Mouse (Mus musculus) urinary bladder, postnatal 14 days (tissue): ENCODE measurements around the gene Lat.

Experiments
- DNase-seq: peaks from one replicate; pipeline ENCODE4 v3.0.0; 2021; ENCODE audit warnings: low spot score

Lat gene

DNA sequence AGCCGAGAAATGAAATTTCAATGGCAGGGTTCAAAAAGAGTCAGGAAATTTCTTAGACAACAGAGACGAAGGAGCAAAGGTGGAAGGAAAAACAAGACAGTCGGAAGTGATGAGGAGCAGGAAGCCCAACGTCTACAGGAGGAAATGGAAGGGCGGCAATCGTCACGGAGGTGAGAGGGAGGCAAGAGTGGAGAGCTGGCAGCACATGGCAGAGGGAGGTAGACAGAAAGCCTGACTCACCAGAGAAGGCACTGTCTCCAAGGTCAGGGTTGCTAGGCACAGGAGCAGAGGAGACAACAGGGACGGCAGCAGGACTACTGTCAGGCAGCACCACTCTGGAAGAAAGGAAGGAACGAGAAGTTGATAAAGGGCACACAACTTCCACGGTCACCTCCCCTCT, 1.7 kb downstream of the Lat start:
- no peak for DNase-seq

DNA sequence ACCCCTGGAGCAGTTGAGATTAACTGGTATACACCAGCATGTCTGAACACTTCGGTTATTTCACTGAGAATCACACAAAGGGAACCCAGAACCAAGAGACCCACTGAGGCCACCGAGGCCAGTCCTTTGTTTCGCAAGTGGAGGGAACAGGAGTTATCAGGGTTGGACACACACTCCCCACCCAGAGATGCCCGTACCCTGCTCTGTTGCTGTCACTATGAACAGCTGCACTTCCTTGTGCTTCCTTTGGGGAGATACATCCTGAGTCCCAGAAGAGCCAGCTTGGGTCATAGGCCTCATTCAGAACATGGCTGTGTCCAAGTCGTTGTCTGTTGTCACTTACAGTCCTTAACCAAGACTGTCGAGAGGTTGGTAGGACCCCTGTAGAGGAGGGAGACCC, 6.3 kb downstream of the Lat start:
- no peak for DNase-seq

DNA sequence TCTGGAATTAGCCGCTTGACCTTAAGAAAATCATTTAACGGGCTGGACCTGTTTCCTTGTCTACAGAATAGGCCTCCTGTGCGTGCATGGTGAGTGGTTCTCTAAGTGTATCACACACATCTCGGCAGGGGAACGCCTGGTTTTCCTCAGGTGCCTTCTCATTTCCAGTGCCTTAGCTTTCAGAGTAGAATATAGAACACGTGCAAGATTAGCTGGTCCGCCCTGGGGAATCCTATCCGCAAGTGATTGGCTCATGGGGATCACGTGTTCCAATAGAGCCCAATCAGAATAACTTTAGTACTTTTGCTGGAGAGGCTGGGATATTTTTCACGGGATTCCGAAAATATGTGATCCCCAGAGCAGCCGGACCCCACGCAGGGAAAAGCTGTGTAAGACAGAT, 10.3 kb downstream of the Lat start:
- no peak for DNase-seq

DNA sequence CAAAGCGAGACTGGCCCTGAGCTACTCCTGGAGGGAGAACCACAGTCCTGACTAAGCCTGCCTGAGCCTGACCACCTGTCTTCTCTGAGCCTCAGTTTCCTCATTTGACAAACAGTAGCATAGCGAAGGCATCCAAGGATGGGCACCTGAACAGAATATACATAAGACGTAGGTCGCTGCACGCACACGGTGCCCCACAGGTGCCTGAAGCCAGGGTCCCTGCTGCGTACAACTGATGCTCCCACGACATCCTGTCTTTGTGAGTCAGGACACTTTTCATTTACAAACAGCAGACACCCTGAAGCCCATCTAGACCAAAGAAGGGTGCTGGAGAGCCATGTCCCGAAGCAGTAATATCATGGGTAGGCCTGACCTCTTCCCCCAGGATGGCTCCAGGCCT, 11.0 kb downstream of the Lat start:
- DNase-seq: no peak

DNA sequence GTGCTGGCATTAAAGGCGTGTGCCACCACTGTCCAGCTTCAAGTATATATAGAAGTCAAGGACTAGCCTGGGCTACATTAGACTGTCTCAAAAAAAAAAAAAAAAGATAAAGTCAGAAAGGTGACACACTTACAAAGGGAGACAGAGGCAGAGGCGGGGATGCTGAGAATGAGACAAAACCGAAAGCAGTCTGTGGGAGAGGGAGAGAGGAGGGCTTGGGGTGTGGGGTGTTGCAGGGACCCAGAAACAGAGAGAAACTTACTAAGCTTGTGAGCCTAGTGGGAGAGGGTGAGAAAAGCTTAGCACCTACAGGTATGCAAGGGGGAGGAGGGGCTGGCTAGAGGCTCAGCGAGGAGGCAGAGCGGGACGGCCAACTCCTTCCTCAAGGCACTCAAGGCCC, 11.5 kb downstream of the Lat start:
- DNase-seq: no peak

DNA sequence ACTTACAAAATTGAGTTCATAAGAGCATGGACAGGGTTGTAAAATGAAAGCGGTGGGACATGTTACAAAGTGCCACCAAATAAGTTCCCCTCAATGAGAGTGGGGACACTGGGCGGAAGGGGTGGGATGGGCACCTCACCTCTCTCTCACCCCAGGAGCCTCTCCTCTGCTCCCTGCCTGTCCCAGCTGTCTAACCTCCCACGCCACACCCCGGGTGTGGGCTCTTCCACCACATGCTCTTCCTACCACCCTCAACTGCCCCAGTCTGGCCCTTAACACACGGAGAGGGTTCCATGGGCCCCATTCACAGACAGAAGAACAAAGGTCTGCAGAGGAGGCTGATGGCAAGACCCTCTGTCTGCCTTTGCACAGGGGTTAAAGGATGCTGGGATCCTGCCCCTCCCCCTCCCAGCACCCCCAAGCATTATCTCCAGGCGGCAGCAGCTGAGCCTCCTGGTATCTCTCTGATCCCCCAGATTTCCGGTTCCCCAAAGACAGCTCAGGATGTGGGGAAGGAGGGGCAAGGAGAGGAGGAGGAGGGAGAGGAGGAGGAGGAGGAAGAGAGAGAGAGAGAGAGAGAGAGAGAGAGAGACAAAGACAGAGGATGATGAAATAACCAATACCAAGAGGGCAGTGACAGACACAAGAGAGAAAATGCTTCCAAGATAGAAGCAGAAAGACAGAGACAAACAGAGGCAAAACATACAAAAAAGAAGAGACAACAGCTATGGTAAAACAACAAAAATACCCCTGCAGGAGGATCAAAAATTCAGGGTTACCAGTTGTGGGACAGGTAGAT, 12.4 kb downstream of the Lat start:
- DNase-seq: no peak

DNA sequence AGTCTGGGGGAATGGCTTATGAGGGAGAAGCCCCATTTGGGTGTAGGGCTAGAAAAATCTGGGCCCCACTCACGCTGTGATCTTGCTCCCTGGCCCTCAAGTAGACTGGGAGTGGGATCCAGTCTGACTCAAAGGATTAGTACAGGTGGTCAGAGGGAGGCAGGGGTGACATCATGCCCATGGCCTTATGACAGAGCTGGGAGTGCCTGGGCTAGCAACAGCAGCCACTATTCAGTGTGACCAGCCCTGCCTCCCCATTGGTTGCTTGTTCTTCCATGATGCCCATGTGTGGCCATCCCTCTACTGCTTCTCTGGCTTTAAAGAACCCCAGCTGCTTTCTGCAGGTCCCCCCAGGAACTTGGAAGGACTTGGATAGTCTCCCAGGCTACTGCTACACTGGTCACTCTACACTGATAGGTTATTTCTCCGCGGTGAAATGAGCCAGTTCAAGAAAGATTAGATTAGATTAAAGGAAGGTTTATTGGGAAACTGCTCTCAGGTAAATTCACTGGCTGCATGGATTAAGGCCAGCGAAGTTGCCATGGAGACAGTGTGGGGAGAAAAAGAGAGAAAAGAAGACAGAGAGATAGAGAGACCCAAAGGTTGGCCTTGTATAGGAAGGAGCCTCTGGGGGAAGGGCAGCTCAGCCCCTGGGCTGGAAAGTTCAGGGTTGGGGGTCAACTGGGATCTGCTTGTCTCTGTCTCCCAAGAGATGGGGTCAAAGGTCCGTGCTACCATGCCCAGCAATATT, 13.3 kb downstream of the Lat start:
- DNase-seq: no peak

DNA sequence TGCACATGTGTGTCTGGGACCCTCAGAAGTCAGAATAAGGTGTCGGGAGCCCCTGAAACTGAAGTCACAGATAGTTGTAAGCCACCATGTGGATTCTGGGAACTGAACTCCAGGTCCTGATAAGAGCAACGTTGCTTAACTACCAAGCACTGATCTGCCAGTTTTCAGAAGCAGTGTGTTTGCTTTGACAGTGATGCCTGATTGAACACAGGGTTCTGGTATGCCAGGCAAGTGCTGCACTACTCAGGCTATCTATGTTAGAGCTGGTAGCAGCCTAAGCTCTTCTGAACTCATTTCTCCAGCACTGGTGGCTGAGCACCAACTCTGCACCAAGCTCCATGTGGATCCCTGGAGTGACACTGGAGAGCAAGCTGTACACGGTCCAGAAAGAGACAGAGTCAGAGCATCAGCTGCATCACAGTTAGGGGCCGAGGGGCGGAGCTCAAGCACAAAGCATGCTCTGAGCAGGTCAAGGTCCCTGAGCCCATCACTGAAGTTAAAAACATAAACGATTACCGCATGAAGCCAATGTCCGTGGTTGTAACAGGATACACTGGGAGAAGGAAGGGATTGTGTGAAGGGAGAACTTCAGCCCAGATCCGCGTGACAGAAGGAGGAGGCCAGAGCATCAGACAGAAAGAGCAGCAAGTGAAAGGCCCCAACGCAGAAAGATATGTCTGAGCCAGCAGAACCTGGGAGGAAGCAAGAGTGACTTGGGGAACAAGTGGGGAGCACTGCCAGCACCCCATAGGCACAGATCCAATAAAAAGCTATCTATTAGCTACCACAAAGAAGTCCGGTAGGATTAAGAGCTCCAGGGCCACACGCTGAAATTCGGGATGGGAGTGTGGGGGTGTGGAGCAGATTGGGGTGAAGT, 14.4 kb downstream of the Lat start:
- DNase-seq: no peak

DNA sequence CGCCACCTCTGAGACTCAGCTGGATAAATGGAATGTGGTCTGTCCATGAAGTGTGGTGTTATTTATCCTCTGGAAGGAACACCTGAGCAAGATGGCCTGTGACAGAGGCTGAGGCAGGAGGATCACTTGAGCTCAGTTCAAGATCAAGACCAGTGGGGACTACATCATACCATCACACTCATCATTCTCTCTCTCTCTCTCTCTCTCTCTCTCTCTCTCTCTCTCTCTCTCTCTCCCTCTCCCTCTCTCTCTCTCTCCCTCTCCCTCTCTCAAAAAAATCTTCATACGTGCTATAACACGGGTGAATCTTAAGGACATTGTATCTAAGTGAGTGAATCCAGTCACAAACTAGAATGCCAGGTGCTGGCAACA, 15.4 kb downstream of the Lat start:
- DNase-seq: no peak

DNA sequence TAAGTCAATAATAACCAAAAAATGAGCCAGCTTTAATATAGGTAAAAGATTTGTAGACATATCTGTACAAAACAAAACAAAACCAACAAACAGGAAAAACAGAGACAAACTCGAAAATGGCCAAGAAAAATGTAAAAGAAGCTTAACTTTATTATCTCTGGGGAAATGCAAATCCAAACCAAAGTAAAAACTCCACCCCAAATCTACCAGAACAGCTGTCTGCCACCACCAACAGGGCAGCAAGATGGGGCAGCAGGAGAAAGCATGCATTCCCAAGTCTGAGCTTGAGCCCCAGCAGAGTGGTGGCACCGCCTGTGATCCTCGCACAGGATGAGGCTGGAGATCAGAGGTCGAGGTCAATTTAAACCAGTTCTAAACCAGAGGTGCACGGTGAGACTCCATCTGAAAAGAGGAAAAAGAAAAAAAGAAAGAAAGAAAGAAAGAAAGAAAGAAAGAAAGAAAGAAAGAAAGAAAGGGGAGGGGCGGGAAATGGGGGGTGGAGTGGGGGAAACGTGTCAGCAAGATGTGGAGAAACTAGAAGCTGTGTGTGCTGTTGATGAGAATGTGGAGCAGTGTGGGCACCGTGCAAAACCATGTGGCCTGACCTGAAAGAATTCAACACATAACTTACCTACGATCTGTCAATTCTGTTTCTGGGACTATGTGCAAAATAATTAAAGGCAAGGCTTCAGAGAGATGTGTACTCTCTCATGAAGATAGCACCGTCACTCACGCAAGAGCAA, 15.9 kb downstream of the Lat start:
- no peak for DNase-seq

DNA sequence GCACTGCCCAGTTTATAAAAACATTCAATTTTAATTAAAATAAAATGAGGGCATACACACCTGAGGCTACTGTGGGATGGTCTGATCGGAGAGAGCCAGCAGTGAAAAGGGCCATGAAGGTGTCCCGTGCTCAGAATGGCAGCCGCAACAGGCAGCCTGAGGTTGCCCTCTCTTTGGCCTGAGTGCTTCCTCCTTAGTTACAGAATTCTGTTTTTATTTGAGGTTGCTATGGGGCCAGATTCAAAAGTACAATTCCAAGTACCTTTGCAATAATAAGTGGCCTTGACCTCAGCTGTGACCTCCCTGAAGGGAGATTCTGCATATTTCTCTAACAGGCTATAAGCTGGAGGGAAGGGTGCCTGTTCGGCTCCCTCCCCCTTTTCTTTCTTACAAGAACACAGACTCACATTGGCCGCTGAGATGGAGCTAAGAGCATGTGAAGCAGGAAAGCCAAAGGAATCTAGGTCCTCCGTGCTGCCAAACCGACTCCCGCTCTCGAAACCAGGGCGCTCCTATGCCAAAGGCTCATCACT, 17.9 kb downstream of the Lat start:
- no peak for DNase-seq

DNA sequence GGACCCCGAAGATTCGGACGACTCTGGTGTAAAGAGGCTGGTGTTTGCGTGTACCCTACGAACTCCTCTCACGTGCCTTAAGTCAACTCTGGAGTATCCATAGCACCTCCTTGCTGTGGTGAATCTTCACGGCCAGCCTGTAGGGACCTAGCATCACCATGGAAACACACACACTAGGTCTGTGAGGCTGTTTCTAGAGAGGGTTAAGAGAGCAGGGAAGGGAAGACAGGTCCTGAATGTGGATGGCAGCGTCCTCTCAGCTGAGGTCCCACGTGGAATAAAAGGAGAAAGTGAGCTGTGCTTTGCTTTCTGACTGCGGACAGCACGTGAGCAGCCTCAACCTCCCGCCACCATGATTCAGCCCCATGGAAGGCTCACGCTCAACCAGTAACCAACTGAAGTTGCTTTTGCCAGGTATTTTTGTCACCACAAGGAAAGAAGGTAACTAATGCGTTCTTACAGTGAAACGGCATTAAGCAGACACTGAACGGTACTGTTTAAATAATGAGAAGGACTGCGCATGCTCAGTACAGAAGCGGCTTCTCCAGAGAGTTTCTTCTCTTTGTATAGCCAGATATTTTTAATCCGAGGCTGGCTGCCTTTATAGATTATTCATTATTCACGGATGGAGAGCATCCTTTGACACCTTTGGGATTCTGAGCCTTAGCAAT, 18.5 kb downstream of the Lat start:
- DNase-seq: no peak

DNA sequence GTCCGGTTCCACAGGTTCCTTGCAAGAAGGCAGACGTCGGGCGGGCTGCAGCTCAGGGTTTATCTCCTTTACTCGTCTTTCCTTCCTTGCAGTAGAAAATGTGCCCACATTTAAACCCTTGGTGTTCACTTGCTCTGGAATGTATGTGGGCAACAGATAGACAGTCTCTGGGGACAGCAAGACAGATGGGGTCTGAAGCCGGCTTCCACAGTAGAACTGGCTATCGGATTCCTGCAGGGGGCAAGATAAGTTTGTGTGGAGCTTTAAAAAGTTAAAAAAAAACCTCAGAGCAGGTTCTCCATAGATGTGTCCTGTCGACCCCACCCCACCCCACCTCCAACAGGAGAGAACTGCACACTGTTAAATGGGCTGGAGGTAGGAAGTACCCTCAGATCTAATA, 21.1 kb downstream of the Lat start:
- DNase-seq: no peak

DNA sequence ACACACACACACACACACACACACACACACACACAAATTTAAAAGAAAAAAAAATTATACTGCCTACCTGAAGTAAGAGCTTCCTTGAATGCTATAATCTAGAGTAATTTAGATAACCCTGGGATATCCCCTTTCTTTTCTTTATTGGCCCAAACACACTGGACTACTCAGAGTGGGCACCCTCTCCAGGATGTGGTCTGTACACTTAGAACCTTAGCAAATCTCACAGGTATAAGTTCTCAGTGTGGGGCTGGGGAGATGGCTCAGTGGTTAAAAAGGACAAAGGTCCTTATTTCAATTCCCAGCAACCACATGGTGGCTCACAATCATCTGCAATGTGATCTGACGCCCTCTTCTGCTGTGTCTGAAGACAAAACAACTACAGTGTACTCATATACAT, 22.3 kb downstream of the Lat start:
- no peak for DNase-seq

DNA sequence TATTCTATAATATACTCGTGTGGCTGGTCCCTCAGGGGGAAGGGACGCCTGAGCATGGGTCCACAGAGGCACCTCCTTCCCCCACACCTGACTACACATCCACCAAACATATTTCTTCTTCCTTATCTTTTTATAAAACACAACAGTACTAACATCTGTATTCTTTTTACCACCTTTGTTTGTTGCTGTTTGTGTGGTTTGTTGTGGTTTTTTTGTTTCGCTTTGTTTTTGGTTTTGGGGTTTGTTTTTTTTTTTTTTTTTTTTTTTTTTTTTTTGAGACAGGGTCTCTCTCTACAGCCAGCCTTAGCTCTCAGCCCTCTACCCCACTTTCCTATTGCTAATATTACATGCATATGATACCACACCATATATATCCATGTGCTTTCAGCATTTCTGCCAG, 23.4 kb downstream of the Lat start:
- no peak for DNase-seq

DNA sequence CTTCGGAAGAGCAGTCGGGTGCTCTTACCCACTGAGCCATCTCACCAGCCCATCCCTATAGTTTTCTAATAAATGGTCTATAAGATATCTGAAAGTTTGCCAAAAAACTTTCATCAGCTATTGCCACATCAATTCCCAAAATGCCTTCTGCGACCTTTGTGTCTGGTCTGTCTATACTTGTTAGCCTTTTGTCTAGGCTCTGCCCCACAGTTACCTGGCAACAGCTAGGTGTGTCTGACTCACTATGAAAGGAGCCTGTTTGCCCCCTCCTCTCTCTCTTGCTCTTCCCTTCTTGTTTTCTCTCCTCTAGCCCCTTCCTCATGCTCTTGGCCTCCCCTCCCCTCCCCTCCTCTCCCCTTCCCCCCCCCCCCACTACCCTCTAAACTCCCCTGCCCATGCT, 23.8 kb downstream of the Lat start:
- DNase-seq: peak; percentile 22

DNA sequence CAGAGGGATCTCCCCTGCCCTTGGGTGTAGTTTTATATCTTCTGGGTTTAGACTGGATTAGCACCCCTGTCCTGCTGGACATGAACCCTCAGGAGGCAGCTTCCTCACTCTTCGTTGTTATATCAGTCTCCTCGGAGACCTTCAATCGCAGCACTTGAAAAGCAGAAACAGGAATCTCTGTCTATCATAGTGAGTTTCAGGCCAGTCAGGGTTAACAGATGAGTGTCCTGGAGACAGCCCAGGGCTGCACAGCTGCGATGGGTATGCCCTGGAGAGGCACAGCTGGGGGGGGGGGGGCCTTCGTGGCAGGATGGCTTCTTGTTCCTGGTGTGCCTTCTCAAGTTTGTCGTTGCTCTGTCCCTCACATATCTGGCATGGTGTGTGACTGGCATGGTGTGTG, 28.5 kb downstream of the Lat start:
- DNase-seq: no peak

DNA sequence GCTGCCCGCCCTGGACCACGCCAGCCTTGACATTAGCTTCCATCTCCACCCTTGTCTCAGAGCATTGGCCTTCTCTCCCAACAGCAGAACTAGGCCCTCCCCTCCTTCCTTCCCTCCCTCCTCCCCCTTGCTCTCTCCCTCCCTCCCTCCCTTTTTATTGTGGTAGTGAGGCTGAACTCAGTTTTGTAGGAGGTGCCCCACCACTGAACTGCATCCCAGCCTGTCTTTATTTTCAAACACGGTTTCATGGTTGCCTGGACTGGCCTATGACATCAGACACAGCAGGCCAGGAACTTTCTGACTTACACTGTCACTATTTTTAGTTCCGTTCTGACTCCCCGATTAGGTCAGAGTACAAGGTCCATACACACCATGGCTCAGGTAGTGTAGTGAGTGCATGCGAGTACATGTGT, 29.2 kb downstream of the Lat start:
- no peak for DNase-seq

DNA sequence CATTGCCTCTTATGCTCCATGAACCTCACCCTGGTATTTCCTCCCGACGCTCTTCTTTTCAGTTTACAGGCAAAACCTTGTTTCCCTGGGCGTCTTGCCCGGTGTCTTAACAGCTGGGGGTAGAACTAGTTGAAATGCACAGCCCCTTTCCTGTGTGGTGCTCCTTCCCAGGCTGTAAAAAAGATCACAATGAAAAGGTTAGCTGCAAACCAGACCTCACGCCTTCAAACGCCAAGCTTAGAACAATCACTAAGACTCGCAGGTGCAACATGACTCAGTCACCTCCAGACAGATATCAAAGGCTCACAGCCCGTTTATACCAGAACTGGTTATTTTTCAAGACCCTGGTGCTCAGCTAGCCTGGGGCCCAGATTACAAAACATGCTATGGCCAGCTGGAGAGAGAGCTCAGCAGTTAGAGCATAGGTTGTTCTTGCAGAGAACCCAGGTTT, 29.8 kb downstream of the Lat start:
- DNase-seq: no peak

DNA sequence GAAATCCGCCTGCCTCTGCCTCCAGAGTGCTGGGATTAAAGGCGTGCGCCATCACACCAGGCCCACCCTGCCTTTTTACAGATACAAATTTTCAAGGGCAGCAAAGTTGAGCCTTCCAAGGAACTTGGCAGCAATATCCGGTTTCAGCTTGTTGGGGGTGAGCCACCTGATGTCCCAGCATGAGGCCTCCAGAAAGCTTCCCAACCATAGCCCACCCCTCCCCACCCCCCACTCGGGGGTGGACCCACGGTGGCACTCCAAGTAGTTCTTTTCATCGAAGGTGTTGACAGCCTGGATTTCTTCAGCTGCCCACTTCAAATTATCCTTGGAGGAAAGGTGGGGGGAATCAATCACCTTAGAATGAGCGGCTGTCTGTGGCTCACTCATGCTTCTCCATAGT, 30.5 kb downstream of the Lat start:
- DNase-seq: no peak

DNA sequence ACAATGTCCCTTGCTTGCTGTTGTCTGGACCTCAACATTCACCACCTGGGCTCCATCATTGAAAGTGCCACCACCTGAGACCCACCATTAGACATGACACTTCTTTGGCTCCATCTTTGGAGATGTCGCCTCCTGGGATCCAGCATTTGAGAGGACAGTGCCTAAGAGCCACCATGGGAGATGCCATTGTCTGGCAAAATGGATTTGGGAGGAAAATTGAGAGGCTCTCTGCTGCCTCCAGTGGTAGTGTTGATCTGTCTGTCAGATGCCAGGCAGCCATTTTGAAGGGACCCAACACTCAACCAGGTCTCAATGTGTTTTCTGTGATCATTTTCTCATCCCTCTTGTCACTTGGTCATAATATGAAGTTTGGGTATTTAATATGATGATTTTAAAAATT, 33.8 kb downstream of the Lat start:
- no peak for DNase-seq
